Mouse (Mus musculus) lung, postnatal 25 days (tissue): ENCODE data around the gene Ppp1r37.
"Not testable (repeated sequence)": the region's sequence is repeated elsewhere in the genome, so short reads cannot be mapped to it uniquely, and the experiment has no call there.

Source experiments
- DNase-seq: peaks from one replicate; pipeline ENCODE4 v3.0.0; 2022; ENCODE audit warnings: low spot score

The Ppp1r37 gene

GRCm38 (mm10) chr7:19534676-19535075, 28.2 kb downstream of the Ppp1r37 start:
- no peak for DNase-seq

GRCm38 (mm10) chr7:19532240-19532639, 30.6 kb downstream of the Ppp1r37 start:
- DNase-seq: no peak

GRCm38 (mm10) chr7:19531077-19531476, 31.8 kb downstream of the Ppp1r37 start:
- no peak for DNase-seq

- no peak for DNase-seq
These were observed 37.8 kb downstream of the Ppp1r37 start for GRCm38 (mm10) chr7:19525105-19525481.

GRCm38 (mm10) chr7:19524420-19525104, 38.3 kb downstream of the Ppp1r37 start:
- no peak for DNase-seq

- DNase-seq: peak; percentile 45
These were observed 39.0 kb downstream of the Ppp1r37 start for GRCm38 (mm10) chr7:19523757-19524419.

- DNase-seq: no peak
These were observed 39.7 kb downstream of the Ppp1r37 start for GRCm38 (mm10) chr7:19523017-19523756.

- no peak for DNase-seq
These were observed 42.8 kb downstream of the Ppp1r37 start for GRCm38 (mm10) chr7:19520032-19520431.

GRCm38 (mm10) chr7:19517652-19518365, 45.1 kb downstream of the Ppp1r37 start, which contains the start of gene Nkpd1:
Nkpd1 (plus strand) TSS chr7:19517838.
- DNase-seq: no peak

GRCm38 (mm10) chr7:19512353-19512752, 50.5 kb downstream of the Ppp1r37 start:
- no peak for DNase-seq

GRCm38 (mm10) chr7:19511934-19512333, 50.9 kb downstream of the Ppp1r37 start:
- not testable (repeated sequence) for DNase-seq

- no peak for DNase-seq
These were observed 53.1 kb downstream of the Ppp1r37 start for GRCm38 (mm10) chr7:19509786-19510185.

GRCm38 (mm10) chr7:19508924-19509568, 53.8 kb downstream of the Ppp1r37 start:
- DNase-seq: no peak

- peak; percentile 95 for DNase-seq
These were observed 54.5 kb downstream of the Ppp1r37 start, which contains the start of the genes Bloc1s3 and Trappc6a for GRCm38 (mm10) chr7:19508150-19508923. Bloc1s3 (minus strand) TSS chr7:19508367. Trappc6a (plus strand) TSS chr7:19508395.

GRCm38 (mm10) chr7:19507612-19507981, 55.3 kb downstream of the Ppp1r37 start:
- no peak for DNase-seq

GRCm38 (mm10) chr7:19506969-19507611, 55.8 kb downstream of the Ppp1r37 start:
- DNase-seq: no peak

- DNase-seq: no peak
These were observed 56.5 kb downstream of the Ppp1r37 start for GRCm38 (mm10) chr7:19506326-19506725.

GRCm38 (mm10) chr7:19503481-19504068, 59.3 kb downstream of the Ppp1r37 start:
- peak; percentile 72 for DNase-seq

GRCm38 (mm10) chr7:19501658-19502057, 61.2 kb downstream of the Ppp1r37 start:
- no peak for DNase-seq
